Mouse (Mus musculus) cerebellum, adult 2 months (tissue): ENCODE measurements around the gene Iqsec3.

Experiments used
- CTCF ChIP-seq: fragments of 200-500 bp; IDR thresholded peaks from 2 replicates; pipeline ENCODE4 v1.5.1; 2011; ENCODE audit warnings: low read depth, mild to moderate bottlenecking, control low read depth, low read length, moderate library complexity, borderline replicate concordance; ENCODE audit not compliant: insufficient read depth
- POLR2A ChIP-seq: fragments of 200-500 bp; IDR thresholded peaks from 2 replicates; pipeline ENCODE4 v1.6.1; 2011; ENCODE audit warnings: low read length, control low read depth, borderline replicate concordance; ENCODE audit not compliant: insufficient read depth

- TF ChIP-seq POLR2A, result no peak
- no peak for TF ChIP-seq CTCF
Measured at GRCm38 (mm10) chr6:121519266-121519810, 45.9 kb upstream of the Iqsec3 start.
